Mouse (Mus musculus): ENCODE results near the gene Ffar3. TPM values are rescaled to one million over a fixed set of nuclear protein-coding genes. Genes with fewer than 3 reads are reported as not detected.

Gene Ffar3
- total RNA-seq (2012; rRNA removed): not detected in 2 replicates
- total RNA-seq (2014; rRNA removed): not detected in 2 replicates
- polyA plus RNA-seq (2012; ENCODE audit: insufficient read length, low read depth): not detected in 2 replicates

DNA sequence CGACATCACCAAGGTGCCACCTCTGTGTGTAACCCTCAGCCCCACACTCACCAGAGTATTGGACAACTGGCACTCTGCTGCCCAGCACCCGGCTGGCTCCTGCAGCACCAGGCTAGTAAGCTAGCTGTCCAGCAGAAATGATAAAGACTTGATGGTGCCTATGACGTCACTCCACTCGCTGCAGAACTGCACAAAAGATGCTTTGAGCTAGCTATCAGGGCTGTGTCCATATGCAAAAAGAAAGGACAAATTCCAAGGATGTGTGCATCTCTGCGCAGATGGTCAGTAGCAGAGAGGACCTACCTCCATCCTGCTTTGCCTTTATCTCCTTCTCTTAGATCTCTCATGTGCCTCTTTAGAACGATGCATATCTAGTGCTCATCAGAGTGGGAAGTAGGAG, at the start of gene Ffar3:
Ffar3 (minus strand) TSS at position 101 of the 400 bp plus-strand sequence.
- Histone ChIP-seq H3K27me3 (replicated peaks) (no peaks in the 10 kb centered on the region), H3K4me2 (ENCODE audit: insufficient read depth, low read depth, poor library complexity, severe bottlenecking) (no peak within 1 kb of the TSS), H3K36me3 (replicated peaks in 1 of 2; ENCODE audit: control insufficient read depth in 1 of 2, insufficient read depth in 1 of 2, low read length in 1 of 2) (peaks cover 0 to 11% of the 10 kb centered on the region in 2 experiments), H3K9me3 (replicated peaks; ENCODE audit: low read length) (no peaks in the 10 kb centered on the region), H3K79me2 (replicated peaks; ENCODE audit: control insufficient read depth, extremely low read depth, insufficient read depth, poor library complexity, severe bottlenecking) (no peaks in the 10 kb centered on the region), H3K27ac (ENCODE audit: insufficient read depth, low read depth) (no peak within 1 kb of the TSS), H3K4me1 (ENCODE audit: control insufficient read depth in 1 of 2, insufficient read depth in 2 of 2) (peaks cover 15 to 47% of the 10 kb centered on the region in 2 experiments), H3K9ac (ENCODE audit: insufficient read depth, low read depth) (no peak within 1 kb of the TSS), H3K4me3 (replicated peaks in 1 of 3; ENCODE audit: low read depth in 2 of 3, low read length in 2 of 3, poor library complexity in 1 of 3) (no peak within 1 kb of the TSS)
- DNase-seq (ENCODE audit: extremely low read depth): no peak
- in situ Hi-C loops (cut with MboI; ENCODE audit: low pct_ligation_motif_present, low pct_unique_long_range_greater_than_20kb, low sequenced_read_pairs) (no loop called here), dilution Hi-C loops (cut with MboI; ENCODE audit: extremely low pct_ligation_motif_present, extremely low pct_unique_long_range_greater_than_20kb, low sequenced_read_pairs) (no loop called here)
- TF ChIP-seq HCFC1 (IDR thresholded peaks at IDR 0.05; ENCODE audit: low read depth, low read length) (no peak), USF2 (conservative IDR thresholded peaks at IDR 0.05; ENCODE audit: low read depth, low read length) (no peak), SMC3 (IDR thresholded peaks at IDR 0.05; ENCODE audit: low read depth, low read length) (no peak)

DNA sequence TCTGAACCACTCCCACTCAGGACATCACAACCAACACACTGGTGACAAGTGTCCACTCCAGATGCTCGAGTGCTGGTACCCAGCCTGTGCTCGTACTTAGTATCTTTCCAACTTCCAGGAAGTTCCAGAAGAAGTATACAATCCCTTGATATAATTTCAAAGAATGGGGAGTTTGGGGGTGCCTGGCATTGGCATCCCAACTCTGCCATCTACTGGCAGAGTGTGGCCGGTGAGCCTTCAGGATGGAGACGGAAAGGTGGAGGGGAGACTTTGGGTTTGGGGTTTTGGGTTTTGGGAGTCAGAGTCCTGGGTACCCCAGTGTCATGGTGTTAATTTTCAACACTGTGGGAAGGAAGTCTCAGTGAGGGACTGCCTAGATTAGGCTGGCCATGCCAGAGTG, 48.1 kb upstream of the Ffar3 start:
- H3K4me2 ChIP-seq (ENCODE audit: insufficient read depth, low read depth, poor library complexity, severe bottlenecking): no peak overlapping the region
- peaks cover 2% of the 10 kb centered on the region for H3K27me3 ChIP-seq (replicated peaks)
- TF ChIP-seq RAD21 (IDR thresholded peaks at IDR 0.05; ENCODE audit: low read depth, low read length): peak; percentile 89
- peak; percentile 84 for TF ChIP-seq SMC3 (IDR thresholded peaks at IDR 0.05; ENCODE audit: low read depth, low read length)
- TF ChIP-seq ZC3H11A (IDR thresholded peaks at IDR 0.05; ENCODE audit: low read depth, low read length): peak; percentile 50
- peak in 1 of 2 experiments; percentile 84; a peak in 3 of 4 replicates for TF ChIP-seq CTCF (conservative IDR thresholded peaks at IDR 0.05 in 1 of 2, IDR thresholded peaks at IDR 0.05 in 1 of 2; ENCODE audit: low read depth in 2 of 2, low read length in 2 of 2)
- TF ChIP-seq IRF4 (IDR thresholded peaks at IDR 0.05; ENCODE audit: low read depth, low read length): no peak
- H3K4me1 ChIP-seq (ENCODE audit: control insufficient read depth in 1 of 2, insufficient read depth in 2 of 2): peaks cover 0 to 23% of the 10 kb centered on the region in 2 experiments; a peak in 2 of 4 replicates
- H3K27ac ChIP-seq (ENCODE audit: insufficient read depth, low read depth): no peak overlapping the region
- no peaks in the 10 kb centered on the region for H3K79me2 ChIP-seq (replicated peaks; ENCODE audit: control insufficient read depth, extremely low read depth, insufficient read depth, poor library complexity, severe bottlenecking)
- H3K9me3 ChIP-seq (replicated peaks; ENCODE audit: low read length): no peaks in the 10 kb centered on the region
- dilution Hi-C loops (cut with MboI; ENCODE audit: extremely low pct_ligation_motif_present, extremely low pct_unique_long_range_greater_than_20kb, low sequenced_read_pairs) (no loop called here), in situ Hi-C loops (cut with MboI; ENCODE audit: low pct_ligation_motif_present, low pct_unique_long_range_greater_than_20kb, low sequenced_read_pairs) (no loop called here)
- H3K36me3 ChIP-seq (replicated peaks in 1 of 2; ENCODE audit: control insufficient read depth in 1 of 2, insufficient read depth in 1 of 2, low read length in 1 of 2): no peaks in the 10 kb centered on the region
- H3K4me3 ChIP-seq (replicated peaks in 1 of 3; ENCODE audit: low read depth in 2 of 3, low read length in 2 of 3, poor library complexity in 1 of 3): no peak overlapping the region
- no peak overlapping the region for H3K9ac ChIP-seq (ENCODE audit: insufficient read depth, low read depth)
- peak; percentile 34 for DNase-seq (ENCODE audit: extremely low read depth)

DNA sequence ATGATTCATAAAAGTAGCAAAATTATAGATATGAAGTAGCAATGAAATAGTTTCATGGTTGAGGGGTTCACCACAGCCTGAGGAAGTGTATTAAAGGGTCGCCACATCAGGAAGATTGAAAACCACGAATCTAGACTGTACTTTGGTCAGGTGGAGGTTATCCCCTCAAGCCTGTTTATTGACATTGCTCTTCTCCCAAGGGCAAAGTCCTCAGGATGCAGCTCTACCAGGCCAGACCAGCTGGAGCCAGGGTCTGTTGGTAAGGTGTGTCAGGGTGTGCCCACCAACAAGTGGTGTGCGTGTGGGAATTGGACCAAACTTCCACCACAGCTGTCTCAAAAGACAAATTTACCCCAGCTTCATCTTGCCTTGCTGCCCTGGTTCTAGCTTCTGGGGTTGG, 39.2 kb upstream of the Ffar3 start:
- Histone ChIP-seq H3K36me3 (replicated peaks in 1 of 2; ENCODE audit: control insufficient read depth in 1 of 2, insufficient read depth in 1 of 2, low read length in 1 of 2) (no peaks in the 10 kb centered on the region), H3K9me3 (replicated peaks; ENCODE audit: low read length) (peaks cover 4% of the 10 kb centered on the region), H3K4me3 (replicated peaks in 1 of 3; ENCODE audit: low read depth in 2 of 3, low read length in 2 of 3, poor library complexity in 1 of 3) (no peak overlapping the region), H3K27me3 (replicated peaks) (no peaks in the 10 kb centered on the region), H3K4me2 (ENCODE audit: insufficient read depth, low read depth, poor library complexity, severe bottlenecking) (no peak overlapping the region), H3K9ac (ENCODE audit: insufficient read depth, low read depth) (no peak overlapping the region), H3K27ac (ENCODE audit: insufficient read depth, low read depth) (no peak overlapping the region), H3K79me2 (replicated peaks; ENCODE audit: control insufficient read depth, extremely low read depth, insufficient read depth, poor library complexity, severe bottlenecking) (no peaks in the 10 kb centered on the region), H3K4me1 (ENCODE audit: control insufficient read depth in 1 of 2, insufficient read depth in 2 of 2) (peaks cover 11 to 67% of the 10 kb centered on the region in 2 experiments)
- no peak for DNase-seq (ENCODE audit: extremely low read depth)
- dilution Hi-C loops (cut with MboI; ENCODE audit: extremely low pct_ligation_motif_present, extremely low pct_unique_long_range_greater_than_20kb, low sequenced_read_pairs) (no loop called here), in situ Hi-C loops (cut with MboI; ENCODE audit: low pct_ligation_motif_present, low pct_unique_long_range_greater_than_20kb, low sequenced_read_pairs) (no loop called here)
- no peak for TF ChIP-seq NELFE (IDR thresholded peaks at IDR 0.05; ENCODE audit: low read depth, low read length)
- TF ChIP-seq NRF1 (IDR thresholded peaks at IDR 0.05; ENCODE audit: low read depth, low read length): no peak
- no peak for TF ChIP-seq E2F4 (IDR thresholded peaks at IDR 0.05; ENCODE audit: insufficient replicate concordance, low read depth, low read length)
- TF ChIP-seq BHLHE40 (IDR thresholded peaks at IDR 0.05; ENCODE audit: low read depth, low read length): no peak
- TF ChIP-seq TCF12 (IDR thresholded peaks at IDR 0.05; ENCODE audit: low read depth, low read length): no peak
- TF ChIP-seq MEF2A (IDR thresholded peaks at IDR 0.05; ENCODE audit: borderline replicate concordance, low read depth, low read length): no peak
- TF ChIP-seq ZMIZ1 (IDR thresholded peaks at IDR 0.05; ENCODE audit: low read depth, low read length): no peak
- TF ChIP-seq RCOR1 (conservative IDR thresholded peaks at IDR 0.05; ENCODE audit: low read depth, low read length): no peak
- TF ChIP-seq MAZ (IDR thresholded peaks at IDR 0.05; ENCODE audit: low read depth, low read length): no peak
- TF ChIP-seq JUN (IDR thresholded peaks at IDR 0.05; ENCODE audit: insufficient read depth, low read depth, low read length): no peak
- TF ChIP-seq KAT2A (IDR thresholded peaks at IDR 0.05; ENCODE audit: insufficient replicate concordance, low read length): no peak
- no peak for TF ChIP-seq RAD21 (IDR thresholded peaks at IDR 0.05; ENCODE audit: low read depth, low read length)
- TF ChIP-seq MAX (IDR thresholded peaks at IDR 0.05; ENCODE audit: low read length): no peak
- TF ChIP-seq IRF4 (IDR thresholded peaks at IDR 0.05; ENCODE audit: low read depth, low read length): no peak
- TF ChIP-seq ZKSCAN1 (IDR thresholded peaks at IDR 0.05; ENCODE audit: borderline replicate concordance, low read depth, low read length): no peak
- TF ChIP-seq CHD2 (IDR thresholded peaks at IDR 0.05; ENCODE audit: low read length): no peak
- no peak for TF ChIP-seq CTCF (conservative IDR thresholded peaks at IDR 0.05 in 1 of 2, IDR thresholded peaks at IDR 0.05 in 1 of 2; ENCODE audit: low read depth in 2 of 2, low read length in 2 of 2)
